ENCODE assay signal across 14 mouse cellular contexts in the genomic region with DNA sequence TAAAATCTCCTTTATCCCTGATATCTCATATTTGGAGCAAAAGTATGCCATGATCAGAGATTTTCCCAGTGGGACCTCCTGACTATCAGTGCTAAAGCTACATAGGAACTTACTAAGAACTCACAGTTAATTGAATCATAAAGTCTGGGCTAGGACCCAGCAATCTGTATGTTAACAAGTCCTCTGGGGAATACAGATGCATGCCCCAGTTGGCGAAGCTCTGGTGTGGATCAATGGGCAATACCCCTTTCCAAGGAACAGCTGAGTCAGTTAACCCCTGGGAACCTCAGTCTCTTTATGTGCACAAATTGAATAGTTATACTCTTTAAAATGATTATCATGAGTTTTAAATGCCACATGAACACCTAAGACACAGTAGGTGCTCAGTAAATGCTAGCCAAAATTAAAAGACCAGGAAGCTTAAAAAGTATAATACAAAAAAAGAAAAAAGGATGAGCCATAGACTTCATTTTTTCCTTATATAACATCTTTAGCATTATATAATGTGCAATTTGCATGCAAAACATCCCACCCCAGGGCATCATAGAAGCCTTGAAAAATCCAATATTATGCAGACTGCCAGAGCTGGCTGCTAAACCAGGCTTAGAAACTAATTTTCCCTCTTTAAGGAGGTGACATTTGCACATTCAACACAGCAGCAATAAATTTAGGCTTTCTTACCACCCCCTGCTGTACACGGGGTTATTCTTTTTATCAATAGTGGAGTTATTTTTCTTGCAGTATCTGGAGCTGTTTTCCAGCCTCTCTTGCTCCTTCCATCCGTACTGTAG.
DNase-seq lines count a peak whose midpoint lies in the region; ATAC-seq and TF ChIP-seq lines count a peak whose summit lies in the region.
"Had no signal": no experiment of that assay in that cellular context is flagged by ENCODE, and none has a peak within 500 bp of the region (broad histone marks: within the 10 kb centered on the region; RNA-seq: fewer than 3 reads in every experiment).

No protein-coding gene starts in this region.

- ATAC-seq in hindbrain, postnatal 0 days: no peak
- peak; percentile 58; the same call in 1 of the 2 replicates for ATAC-seq in midbrain, embryonic 16.5 days
- ATAC-seq in inflammation-experienced regulatory T-cells, adult 6 months: no peak
- ATAC-seq: intestine, embryonic 16.5 days had no signal

- TF ChIP-seq POLR2A in brain, embryonic 14.5 days (IDR thresholded peaks at IDR 0.05; ENCODE audit: borderline replicate concordance, extremely low read depth, insufficient read depth, insufficient read length, poor library complexity, severe bottlenecking): no peak

- TF ChIP-seq CTCF in brain, embryonic 14.5 days (IDR thresholded peaks at IDR 0.05; ENCODE audit: borderline replicate concordance, extremely low read depth, insufficient read depth, insufficient read length): no peak
- no peak for TF ChIP-seq CTCF in hindbrain, postnatal 0 days (IDR thresholded peaks at IDR 0.05; ENCODE audit: low read depth)

- no peaks in the 10 kb centered on the region for H3K36me3 ChIP-seq in hindbrain, postnatal 0 days (ENCODE audit: insufficient read depth, low read length)
- H3K36me3 ChIP-seq in midbrain, embryonic 16.5 days (ENCODE audit: control insufficient read depth, insufficient read depth, low read length): no peaks in the 10 kb centered on the region
- H3K36me3 ChIP-seq: G1E had no signal

- no peak overlapping the region for H3K4me2 ChIP-seq in hindbrain, postnatal 0 days (ENCODE audit: low read depth, low read length)
- no peak overlapping the region for H3K4me2 ChIP-seq in midbrain, embryonic 16.5 days (ENCODE audit: low read length)

- H3K27ac ChIP-seq in hindbrain, postnatal 0 days: no peak overlapping the region
- no peak overlapping the region for H3K27ac ChIP-seq in midbrain, embryonic 16.5 days (ENCODE audit: low read length)

- no peaks in the 10 kb centered on the region for H3K4me1 ChIP-seq in hindbrain, postnatal 0 days (ENCODE audit: insufficient read depth, low read length)
- no peaks in the 10 kb centered on the region for H3K4me1 ChIP-seq in midbrain, embryonic 16.5 days (ENCODE audit: control insufficient read depth, insufficient read depth, low read length)

- no peaks in the 10 kb centered on the region for H3K27me3 ChIP-seq in hindbrain, postnatal 0 days (ENCODE audit: insufficient read depth, low read length)
- no peaks in the 10 kb centered on the region for H3K27me3 ChIP-seq in midbrain, embryonic 16.5 days (ENCODE audit: control insufficient read depth, insufficient read depth, low read depth, low read length)

- intact Hi-C loops in heart, postnatal 25 days (cut with DNase I): no loop called here

- DNase-seq in frontal cortex, adult 2 months (ENCODE audit: extremely low spot score in 1 of 2, low spot score in 1 of 2): peak; percentile 56 to 64
- DNase-seq in frontal cortex, postnatal 14 days (ENCODE audit: low spot score in 2 of 2): no peak
- DNase-seq in brain, embryonic 14.5 days (ENCODE audit: low read depth): peak; percentile 73
- peak; percentile 27 for DNase-seq in hindbrain, postnatal 0 days (ENCODE audit: low spot score)
- no peak for DNase-seq in heart, postnatal 25 days (ENCODE audit: low spot score)
- DNase-seq in cerebellum, adult 18-20 months: no peak
- DNase-seq: adrenal gland, postnatal 25 days; kidney, postnatal 14 days; thymus, postnatal 36 days had no signal

- no peaks in the 10 kb centered on the region for H3K9me3 ChIP-seq in hindbrain, postnatal 0 days (ENCODE audit: low read length)
- no peaks in the 10 kb centered on the region for H3K9me3 ChIP-seq in midbrain, embryonic 16.5 days (replicated peaks; ENCODE audit: control insufficient read depth, low read length, poor library complexity, severe bottlenecking)
- H3K9me3 ChIP-seq: G1E had no signal

- H3K9ac ChIP-seq in hindbrain, postnatal 0 days (replicated peaks; ENCODE audit: low read length): no peak overlapping the region
- H3K9ac ChIP-seq in midbrain, embryonic 16.5 days (ENCODE audit: low read depth, low read length): no peak overlapping the region

- no peak overlapping the region for H3K4me3 ChIP-seq in hindbrain, postnatal 0 days (ENCODE audit: low read length)
- no peak overlapping the region for H3K4me3 ChIP-seq in midbrain, embryonic 16.5 days (ENCODE audit: low read depth, low read length)
- H3K4me3 ChIP-seq: erythroblast, embryonic 14.5 days had no signal

- WGBS in hindbrain, postnatal 0 days: 39% methylated on average over 3 of the region's 3 CpGs
- 41% methylated on average over 3 of the region's 3 CpGs for WGBS in midbrain, embryonic 16.5 days

Comparison
In these comparisons a context has a peak if more than half of its experiments do, and no peak if none do; other contexts are left out.
1. DNase-seq: peak in frontal cortex, adult 2 months (2 of 2), brain, embryonic 14.5 days (single experiment) and hindbrain, postnatal 0 days (single experiment); none in frontal cortex, postnatal 14 days (0 of 2), heart, postnatal 25 days (single experiment) and cerebellum, adult 18-20 months (0 of 2).